Mouse (Mus musculus) hindbrain, embryonic 12.5 days (tissue): ENCODE data around the gene Setx. TPM values are rescaled to one million over a fixed set of nuclear protein-coding genes. Genes with fewer than 3 reads are reported as not detected.

Experiments used
- ATAC-seq: fragments of 200-750 bp; cut with Nextera tagmentation; 2 replicates; pipeline ENCODE4 v1.8.0; 2017; ENCODE audit warnings: moderate TSS enrichment; ENCODE audit not compliant: low FRiP score
- H3K27ac ChIP-seq: fragments of 300-500 bp; sonication (generic); 2 replicates; pipeline ENCODE4 v1.5.1; 2016; ENCODE audit warnings: mild to moderate bottlenecking
- H3K27me3 ChIP-seq: fragments of 300-500 bp; sonication (generic); 2 replicates; pipeline ENCODE4 v1.6.1; 2016; ENCODE audit warnings: mild to moderate bottlenecking
- H3K36me3 ChIP-seq: fragments of 300-500 bp; sonication (generic); 2 replicates; pipeline ENCODE4 v1.6.1; 2016; ENCODE audit warnings: mild to moderate bottlenecking
- H3K4me1 ChIP-seq: fragments of 300-500 bp; sonication (generic); 2 replicates; pipeline ENCODE4 v1.6.1; 2016
- H3K4me2 ChIP-seq: fragments of 300-500 bp; sonication (generic); replicated peaks from 2 replicates; pipeline ENCODE4 v1.6.1; 2016; ENCODE audit warnings: mild to moderate bottlenecking
- H3K4me3 ChIP-seq: fragments of 300-500 bp; sonication (generic); 2 replicates; pipeline ENCODE4 v1.5.1; 2016; ENCODE audit warnings: mild to moderate bottlenecking
- H3K9ac ChIP-seq: fragments of 300-500 bp; sonication (generic); 2 replicates; pipeline ENCODE4 v1.6.1; 2016; ENCODE audit warnings: mild to moderate bottlenecking, moderate library complexity
- H3K9me3 ChIP-seq: fragments of 300-500 bp; sonication (generic); replicated peaks from 2 replicates; pipeline ENCODE4 v1.6.1; 2016; ENCODE audit warnings: mild to moderate bottlenecking
- WGBS: fragments of 180-500 bp; shearing (Covaris S2); methylation state at CpG from one replicate; pipeline ENCODE4 v1.1.7; 2016; 5-methylcytosine and 5-hydroxymethylcytosine counted together
- polyA plus RNA-seq: library from polyadenylated mRNA; unstranded; fragments of >200 nt; fragmentation: Nextera tagmentation; extraction: Ambion mirVana; gene quantifications from 2 replicates; pipeline ENCODE4 v1.2.1, GENCODE M21; 2016

The Setx gene
- polyA plus RNA-seq, 1 experiment from 2014 or later: 20.0 TPM

DNA sequence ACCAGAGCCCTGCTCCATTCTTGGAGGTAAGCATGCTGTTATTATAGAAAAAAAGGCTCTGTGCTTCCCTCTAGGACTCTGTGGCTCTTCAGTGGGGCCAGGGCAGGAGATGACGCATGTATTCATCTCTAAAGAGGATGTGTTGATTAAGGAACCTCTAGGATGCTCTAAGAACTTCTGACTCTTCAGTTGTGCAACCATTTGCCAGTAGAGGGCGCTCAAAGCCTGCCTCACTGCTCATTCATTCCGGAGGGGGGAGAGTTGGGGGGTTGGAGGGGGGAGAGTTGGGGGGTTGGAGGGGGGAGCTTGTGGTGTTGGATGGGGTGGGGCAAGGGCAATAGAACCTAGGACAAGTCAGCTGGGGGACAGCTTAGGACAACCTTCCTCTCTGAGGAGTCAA lies 75.9 kb downstream of the Setx start:
- WGBS: 3% methylated on average over 3 of the region's 3 CpGs
- Histone ChIP-seq H3K4me1 (peaks cover 9% of the 10 kb centered on the region), H3K4me2 (no peak overlapping the region), H3K9me3 (no peaks in the 10 kb centered on the region), H3K27me3 (peaks cover 30% of the 10 kb centered on the region), H3K9ac (no peak overlapping the region), H3K27ac (no peak overlapping the region), H3K4me3 (no peak overlapping the region), H3K36me3 (no peaks in the 10 kb centered on the region)
- ATAC-seq: no peak

GRCm38 (mm10) chr2:29201223-29201955 lies 77.4 kb downstream of the Setx start:
- H3K4me3 ChIP-seq: no peak overlapping the region
- peaks cover 16% of the 10 kb centered on the region for H3K27me3 ChIP-seq
- no peak for ATAC-seq
- no peaks in the 10 kb centered on the region for H3K4me1 ChIP-seq
- WGBS: 67% methylated on average over 11 of the region's 11 CpGs
- H3K9me3 ChIP-seq: no peaks in the 10 kb centered on the region
- H3K4me2 ChIP-seq: no peak overlapping the region
- no peak overlapping the region for H3K9ac ChIP-seq
- no peak overlapping the region for H3K27ac ChIP-seq
- H3K36me3 ChIP-seq: no peaks in the 10 kb centered on the region

DNA sequence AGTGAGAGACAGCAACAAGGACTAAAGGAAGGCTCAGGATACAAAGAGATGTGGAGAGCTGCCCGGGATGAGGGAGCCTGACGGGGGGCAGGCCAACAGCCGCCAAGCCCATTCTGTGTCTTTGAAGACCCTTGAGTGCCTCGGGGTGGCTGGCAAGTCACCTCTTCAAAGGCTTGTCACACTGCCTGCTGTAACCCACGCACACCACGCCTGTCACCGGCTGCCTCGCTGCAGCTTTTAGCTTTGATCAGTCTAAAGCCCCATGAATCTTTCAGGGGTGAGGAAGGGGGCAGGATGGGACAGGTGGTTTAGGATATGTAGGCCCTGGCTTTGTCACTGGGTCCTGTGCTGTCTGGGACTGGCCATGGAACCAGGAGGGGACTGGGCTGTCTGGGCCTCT lies 82.2 kb downstream of the Setx start:
- no peak; the same call in 1 of the 2 replicates for ATAC-seq
- no peak overlapping the region for H3K4me2 ChIP-seq
- WGBS: 31% methylated on average over 8 of the region's 8 CpGs

DNA sequence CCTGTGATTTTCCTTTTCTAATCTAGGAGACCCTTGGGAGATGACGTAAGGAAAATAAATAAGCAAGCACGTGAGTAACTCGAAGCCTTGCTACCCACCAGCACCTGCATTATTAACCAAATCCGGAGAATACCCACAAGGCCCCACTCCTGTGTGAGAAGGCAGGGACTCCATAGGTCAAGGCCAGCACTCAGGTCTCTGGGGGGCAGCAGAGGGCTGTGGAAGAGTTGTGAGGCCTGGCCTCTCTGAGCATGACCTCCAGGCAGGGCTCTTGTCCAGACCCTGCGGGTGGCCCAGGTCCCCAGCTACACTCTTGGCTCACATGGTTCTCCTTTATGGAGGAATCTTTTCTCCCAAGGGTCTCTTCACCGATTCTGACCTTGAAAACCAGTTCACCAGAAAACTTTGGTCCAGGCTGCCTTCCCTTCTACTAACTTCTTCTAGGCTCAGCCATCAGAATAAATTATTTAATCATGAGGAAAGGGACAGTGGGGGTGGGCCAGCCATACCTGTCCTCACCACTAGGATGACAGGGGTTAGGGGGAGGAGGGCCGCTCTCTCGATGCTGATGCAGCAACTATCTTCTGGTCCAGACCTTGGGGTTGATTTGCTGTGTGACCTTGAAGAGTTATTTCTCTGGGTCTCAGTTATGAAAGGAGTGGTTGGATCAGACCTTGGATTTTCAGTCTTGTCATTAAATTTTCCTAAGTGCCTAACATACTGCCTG lies 92.5 kb downstream of the Setx start:
- 46% methylated on average over 8 of the region's 8 CpGs for WGBS
- 0 out of 2 replicates have a peak, but pooled peaks cover 3% of the 10 kb centered on the region for H3K4me1 ChIP-seq
- ATAC-seq: no peak

More for the DNA sequence above, 82.2 kb downstream of the Setx start:
- Histone ChIP-seq H3K27ac (no peak overlapping the region), H3K27me3 (peaks cover 9% of the 10 kb centered on the region; the same call in 1 of the 2 replicates), H3K36me3 (no peaks in the 10 kb centered on the region), H3K4me3 (no peak overlapping the region), H3K9me3 (no peaks in the 10 kb centered on the region), H3K9ac (no peak overlapping the region), H3K4me1 (no peaks in the 10 kb centered on the region)

DNA sequence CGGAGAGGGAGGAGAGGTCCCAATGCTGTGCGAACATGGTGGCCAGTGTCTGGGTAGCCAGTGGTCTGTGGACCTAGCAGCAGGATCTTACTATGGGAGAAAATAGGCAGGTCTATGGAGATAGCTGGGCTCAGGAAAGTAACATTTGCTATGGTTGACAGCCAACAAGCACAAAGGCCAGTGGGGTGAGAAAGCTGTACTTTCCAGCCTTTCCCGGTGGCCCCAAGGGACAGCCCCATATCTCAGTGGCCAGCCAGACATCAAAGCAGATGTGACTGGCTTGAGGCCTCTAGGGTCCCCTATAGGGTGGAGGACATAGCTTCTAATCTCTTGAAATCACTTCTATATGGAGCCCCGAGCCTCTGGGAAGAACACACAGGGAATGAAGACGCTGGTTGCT lies 93.1 kb downstream of the Setx start:
- no peaks in the 10 kb centered on the region for H3K27me3 ChIP-seq
- no peaks in the 10 kb centered on the region for H3K36me3 ChIP-seq
- WGBS: 80% methylated on average over 5 of the region's 5 CpGs
- no peak overlapping the region for H3K4me3 ChIP-seq
- peaks cover 4% of the 10 kb centered on the region for H3K4me1 ChIP-seq
- H3K27ac ChIP-seq: no peak overlapping the region
- no peak for ATAC-seq
- no peak overlapping the region for H3K9ac ChIP-seq
- H3K9me3 ChIP-seq: no peaks in the 10 kb centered on the region
- H3K4me2 ChIP-seq: no peak overlapping the region

More for the DNA sequence above, 92.5 kb downstream of the Setx start:
- Histone ChIP-seq H3K9ac (no peak overlapping the region), H3K36me3 (no peaks in the 10 kb centered on the region), H3K4me3 (no peak overlapping the region), H3K27me3 (no peaks in the 10 kb centered on the region), H3K27ac (no peak overlapping the region), H3K4me2 (no peak overlapping the region), H3K9me3 (no peaks in the 10 kb centered on the region)

DNA sequence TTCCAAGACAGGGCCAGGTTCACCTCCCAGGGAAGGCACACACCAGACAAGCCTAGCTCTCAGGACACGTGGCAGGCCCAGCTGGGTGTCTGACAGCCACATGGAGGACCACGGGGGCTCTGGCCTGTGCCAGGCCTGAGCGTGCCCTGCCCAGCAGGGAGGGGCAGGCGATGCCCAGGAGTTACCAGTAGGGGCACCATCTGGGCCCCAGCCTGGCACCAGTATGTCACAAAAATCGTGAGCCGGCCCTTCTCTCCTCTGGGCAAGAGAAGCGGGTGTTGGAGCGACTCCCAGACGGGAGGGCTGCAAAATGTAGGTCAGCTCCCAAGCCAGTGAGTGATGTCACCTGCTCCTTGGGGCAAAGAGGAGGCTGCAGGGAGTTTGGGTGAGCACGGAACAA lies 93.9 kb downstream of the Setx start:
- peaks cover 11% of the 10 kb centered on the region for H3K4me1 ChIP-seq
- H3K9ac ChIP-seq: no peak overlapping the region
- H3K27me3 ChIP-seq: no peaks in the 10 kb centered on the region
- H3K36me3 ChIP-seq: no peaks in the 10 kb centered on the region
- no peak overlapping the region for H3K4me2 ChIP-seq
- no peak overlapping the region for H3K27ac ChIP-seq
- H3K4me3 ChIP-seq: no peak overlapping the region
- no peaks in the 10 kb centered on the region for H3K9me3 ChIP-seq
- ATAC-seq: no peak
- WGBS: 61% methylated on average over 10 of the region's 10 CpGs

DNA sequence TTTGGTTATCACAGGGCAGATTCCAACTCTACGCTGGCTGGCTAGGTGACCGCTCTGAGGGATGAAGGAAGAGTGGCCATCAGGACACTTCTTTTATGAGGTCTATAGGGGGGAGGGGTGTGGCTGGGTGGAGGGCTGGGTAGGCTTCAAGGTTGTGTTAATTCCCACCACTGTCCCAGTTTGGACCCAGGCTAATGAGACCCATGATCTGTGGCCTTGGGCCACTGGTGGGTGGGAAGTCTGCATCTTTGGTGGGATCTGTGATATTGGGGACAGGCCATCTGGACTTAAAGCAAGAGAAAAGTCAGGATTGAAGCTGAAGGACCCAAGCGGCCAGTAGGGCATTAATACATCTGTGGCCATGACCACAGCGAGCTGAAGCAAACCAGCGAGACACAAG lies 94.8 kb downstream of the Setx start:
- Histone ChIP-seq H3K4me2 (no peak overlapping the region), H3K9me3 (no peaks in the 10 kb centered on the region), H3K9ac (no peak overlapping the region), H3K4me1 (peaks cover 11% of the 10 kb centered on the region), H3K36me3 (no peaks in the 10 kb centered on the region), H3K27ac (no peak overlapping the region), H3K4me3 (no peak overlapping the region), H3K27me3 (no peaks in the 10 kb centered on the region)
- no peak for ATAC-seq
- 89% methylated on average over 5 of the region's 5 CpGs for WGBS

DNA sequence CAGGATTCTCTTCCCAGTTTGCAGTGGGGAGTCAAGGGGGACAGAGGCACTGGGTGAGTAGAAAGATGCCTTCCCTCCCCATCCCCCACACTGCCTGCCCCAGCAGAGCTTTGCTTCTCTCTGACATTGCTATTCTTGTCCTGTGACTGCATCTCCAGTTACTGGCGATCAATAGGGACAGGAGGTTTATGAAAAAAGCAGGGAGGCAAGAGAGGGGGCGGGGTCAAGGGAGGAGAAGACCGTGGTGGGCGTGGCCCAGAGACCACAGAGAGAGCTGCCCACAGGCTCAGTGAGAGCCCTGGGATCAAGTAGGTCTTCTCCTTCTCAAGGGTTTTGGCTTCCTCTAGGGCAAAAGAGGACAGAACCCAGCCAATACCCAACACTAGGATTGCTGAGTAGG lies 98.3 kb downstream of the Setx start:
- ATAC-seq: no peak
- H3K9ac ChIP-seq: no peak overlapping the region
- no peak overlapping the region for H3K4me3 ChIP-seq
- no peaks in the 10 kb centered on the region for H3K9me3 ChIP-seq
- H3K27ac ChIP-seq: no peak overlapping the region
- no peaks in the 10 kb centered on the region for H3K36me3 ChIP-seq
- 8% methylated on average over 4 of the region's 4 CpGs for WGBS
- no peaks in the 10 kb centered on the region for H3K27me3 ChIP-seq
- H3K4me1 ChIP-seq: peaks cover 11% of the 10 kb centered on the region
- no peak overlapping the region for H3K4me2 ChIP-seq

DNA sequence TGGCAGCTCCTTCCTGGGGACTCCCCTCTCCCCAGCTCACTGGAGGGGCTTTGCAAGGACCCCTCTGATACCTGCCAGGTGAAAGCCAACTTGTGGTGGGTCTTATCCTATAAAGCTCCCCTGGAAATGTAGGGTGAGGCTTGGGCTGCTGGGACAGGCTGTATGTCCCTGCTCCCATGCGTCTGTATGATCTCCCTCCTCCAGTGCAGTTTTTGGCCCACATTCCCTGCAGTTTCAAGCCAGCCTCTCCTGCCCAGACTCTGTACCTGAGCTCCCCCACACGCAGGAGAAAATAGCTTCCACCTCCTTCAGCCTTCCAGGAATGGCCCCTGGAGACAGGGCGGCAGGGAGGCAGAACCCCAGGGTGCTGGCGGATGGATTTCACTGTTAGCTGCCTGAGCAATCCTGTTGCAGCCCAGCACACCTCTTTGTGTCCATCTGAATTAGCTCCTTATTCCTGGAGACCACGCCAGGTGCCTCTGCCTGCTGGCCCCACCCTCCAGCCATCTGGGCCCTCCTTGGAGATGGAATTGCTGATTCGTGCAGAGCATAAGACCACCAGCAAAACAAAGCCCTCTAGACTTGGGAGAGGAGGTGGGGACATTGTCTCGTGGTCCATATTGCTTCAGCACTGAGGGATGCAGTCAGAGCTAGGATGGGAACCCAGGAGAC lies 99.7 kb downstream of the Setx start:
- H3K4me2 ChIP-seq: no peak overlapping the region
- H3K36me3 ChIP-seq: no peaks in the 10 kb centered on the region
- ATAC-seq: no peak
- WGBS: 48% methylated on average over 7 of the region's 7 CpGs
- H3K27ac ChIP-seq: no peak overlapping the region
- peaks cover 8% of the 10 kb centered on the region for H3K4me1 ChIP-seq
- H3K27me3 ChIP-seq: no peaks in the 10 kb centered on the region
- H3K4me3 ChIP-seq: no peak overlapping the region
- no peak overlapping the region for H3K9ac ChIP-seq
- no peaks in the 10 kb centered on the region for H3K9me3 ChIP-seq

- H3K36me3 ChIP-seq: no peaks in the 10 kb centered on the region
- H3K27ac ChIP-seq: no peak overlapping the region
- no peak overlapping the region for H3K9ac ChIP-seq
- ATAC-seq: no peak
- no peaks in the 10 kb centered on the region for H3K27me3 ChIP-seq
- no peak overlapping the region for H3K4me2 ChIP-seq
- H3K4me3 ChIP-seq: no peak overlapping the region
- 80% methylated on average over 4 of the region's 4 CpGs for WGBS
- H3K4me1 ChIP-seq: peaks cover 13% of the 10 kb centered on the region
- H3K9me3 ChIP-seq: no peaks in the 10 kb centered on the region
These were observed 102.7 kb downstream of the Setx start for GRCm38 (mm10) chr2:29226671-29227070.

DNA sequence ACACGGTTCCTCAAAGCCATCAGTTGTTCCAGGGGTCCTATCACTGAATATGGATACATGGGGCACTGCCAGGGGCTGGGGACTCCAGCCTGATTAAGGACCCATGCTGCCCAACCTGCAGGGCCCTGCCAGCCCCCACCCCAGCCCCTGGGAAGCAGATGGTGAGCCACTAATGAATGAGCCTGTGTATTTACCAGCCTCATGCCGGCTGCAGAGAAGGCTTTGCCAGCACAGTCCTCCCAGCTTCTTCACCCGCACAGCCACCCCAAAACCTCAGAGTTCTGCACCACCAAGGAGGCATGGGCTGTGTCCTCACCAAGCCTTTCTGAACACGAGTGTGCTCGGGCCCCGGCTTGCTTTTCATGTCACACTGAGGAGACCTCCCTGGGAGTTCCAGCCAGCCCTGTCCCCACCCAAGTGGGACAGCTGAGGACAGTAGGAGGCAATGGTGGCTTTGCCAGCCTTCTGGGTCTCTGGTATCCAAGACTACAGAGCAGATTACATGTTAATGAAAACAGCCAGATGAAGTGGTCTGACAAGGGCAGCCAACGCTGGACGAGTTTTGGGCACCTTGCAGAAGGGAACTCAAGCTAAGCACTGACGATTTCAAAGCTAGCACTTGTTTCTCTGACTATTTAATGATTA lies 106.3 kb downstream of the Setx start:
- WGBS: 64% methylated on average over 9 of the region's 9 CpGs
- Histone ChIP-seq H3K9me3 (no peaks in the 10 kb centered on the region), H3K4me3 (no peak overlapping the region), H3K9ac (no peak overlapping the region), H3K4me2 (no peak overlapping the region), H3K4me1 (0 out of 2 replicates have a peak, but pooled peaks cover 5% of the 10 kb centered on the region), H3K36me3 (no peaks in the 10 kb centered on the region), H3K27me3 (no peaks in the 10 kb centered on the region), H3K27ac (0 out of 2 replicates have a peak overlapping the region, but pooled peaks have one; percentile 30)
- ATAC-seq: no peak
